Mouse (Mus musculus) cerebellum, adult 9-11 months (tissue): ENCODE data around the gene Hist2h3c1.
A peak's percentile ranks its signal among the peaks of the same experiment; 100 is the strongest.
"Not testable (repeated sequence)": the region's sequence is repeated elsewhere in the genome, so short reads cannot be mapped to it uniquely, and the experiment has no call there.

Experiments
- DNase-seq: peaks from one replicate; pipeline ENCODE4 v3.0.0; 2022

The Hist2h3c1 gene

DNA sequence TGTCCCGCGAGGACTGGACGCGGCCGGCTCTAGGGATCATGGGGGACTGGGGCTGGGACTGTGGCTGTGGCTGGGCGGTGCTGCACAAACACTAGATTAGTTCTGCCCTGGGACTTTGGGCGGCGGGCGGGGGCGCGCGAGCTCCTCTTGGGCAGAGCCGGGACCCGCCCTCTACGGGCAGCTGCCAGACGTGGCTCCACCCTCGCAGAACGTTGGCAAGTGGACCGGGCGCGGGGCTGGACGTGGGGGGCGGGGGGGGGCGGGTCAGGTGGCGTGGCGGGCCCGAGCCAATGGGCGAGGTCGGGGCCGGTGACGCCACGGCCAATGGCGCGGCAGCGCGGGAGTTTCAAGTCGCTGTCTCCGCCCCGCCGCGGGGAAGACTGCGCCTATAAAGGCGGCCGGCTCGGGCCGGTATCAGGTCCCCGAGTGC, at the start of gene Hist2h3c1:
Gene Hist2h3c1, plus strand, starts transcription at position 259 of the 430 bp plus-strand sequence.
- DNase-seq = peak; percentile 29

DNA sequence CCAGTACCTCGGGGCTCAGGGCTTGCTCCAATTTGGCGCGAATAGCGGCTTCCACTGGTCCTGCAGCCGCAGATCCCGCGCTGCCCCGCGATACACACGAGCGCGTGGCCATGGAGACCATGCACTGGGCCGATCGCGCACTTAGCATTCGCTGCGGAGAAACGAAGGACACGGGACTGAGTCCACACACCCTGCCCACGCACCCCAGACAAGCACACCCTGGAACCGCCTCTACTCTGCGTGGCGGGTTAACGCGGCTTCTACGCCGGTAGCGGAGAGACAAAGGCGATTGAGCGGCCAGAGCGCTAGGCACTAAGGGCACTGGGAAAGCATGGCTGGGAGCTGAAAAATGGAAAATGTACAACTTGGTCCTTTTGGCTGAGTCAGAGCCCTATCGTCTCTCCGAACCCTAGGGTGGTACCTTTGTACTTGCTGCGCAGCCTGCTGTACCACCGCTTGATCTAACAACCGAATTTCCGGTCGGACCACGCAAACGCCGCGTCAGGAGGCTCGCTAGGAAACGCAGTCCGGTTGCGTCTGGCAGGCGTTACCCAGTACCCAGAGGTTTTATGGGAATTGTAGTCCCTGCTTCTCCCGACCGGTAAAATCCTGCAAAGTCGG, 49.2 kb upstream of the Hist2h3c1 start:
- DNase-seq = peak; percentile 93

DNA sequence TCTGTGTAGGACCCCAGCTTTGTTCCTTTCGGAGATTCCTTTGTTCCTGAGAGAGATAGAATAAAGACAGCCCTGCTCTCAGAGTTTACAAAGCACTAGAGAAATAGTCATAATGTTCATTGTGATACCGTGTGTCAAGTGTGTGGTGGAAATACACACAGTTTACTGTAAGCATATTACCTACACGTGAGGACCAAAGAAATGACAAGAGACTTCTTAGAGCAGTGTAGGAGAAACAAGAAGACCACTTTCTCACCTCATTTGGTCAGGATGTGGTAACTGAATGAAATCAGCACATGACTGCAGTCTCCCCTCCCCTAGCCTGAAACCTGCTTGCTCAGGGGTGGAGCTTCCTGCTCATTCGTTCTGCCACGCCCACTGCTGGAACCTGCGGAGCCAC, 48.3 kb upstream of the Hist2h3c1 start:
- DNase-seq = no peak

DNA sequence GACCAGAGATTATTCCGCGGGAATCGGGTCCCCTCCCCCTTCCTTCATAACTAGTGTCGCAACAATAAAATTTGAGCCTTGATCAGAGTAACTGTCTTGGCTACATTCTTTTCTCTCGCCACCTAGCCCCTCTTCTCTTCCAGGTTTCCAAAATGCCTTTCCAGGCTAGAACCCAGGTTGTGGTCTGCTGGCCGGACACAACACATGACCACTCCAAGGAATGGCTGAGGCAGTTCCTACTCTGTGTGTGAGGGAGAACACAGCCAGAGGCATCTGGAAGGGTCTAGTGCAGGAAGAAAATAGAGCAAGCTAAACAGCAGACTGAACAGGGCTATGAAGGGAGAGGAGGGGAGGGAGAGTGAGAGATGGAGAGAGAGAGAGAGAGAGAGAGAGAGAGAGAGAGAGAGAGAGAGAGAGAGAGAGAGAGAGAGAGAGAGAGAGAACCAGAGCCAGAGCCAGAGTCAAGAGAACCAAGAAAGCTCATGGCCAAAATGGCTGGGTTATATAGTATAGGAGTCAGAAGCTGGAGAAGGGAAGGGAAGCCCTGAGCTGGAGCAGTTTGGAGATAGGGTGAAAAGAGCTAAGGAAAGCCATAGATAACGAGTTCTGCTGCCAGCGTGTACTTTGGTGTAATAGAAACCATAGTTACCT, 47.8 kb upstream of the Hist2h3c1 start:
- not testable (repeated sequence) for DNase-seq

DNA sequence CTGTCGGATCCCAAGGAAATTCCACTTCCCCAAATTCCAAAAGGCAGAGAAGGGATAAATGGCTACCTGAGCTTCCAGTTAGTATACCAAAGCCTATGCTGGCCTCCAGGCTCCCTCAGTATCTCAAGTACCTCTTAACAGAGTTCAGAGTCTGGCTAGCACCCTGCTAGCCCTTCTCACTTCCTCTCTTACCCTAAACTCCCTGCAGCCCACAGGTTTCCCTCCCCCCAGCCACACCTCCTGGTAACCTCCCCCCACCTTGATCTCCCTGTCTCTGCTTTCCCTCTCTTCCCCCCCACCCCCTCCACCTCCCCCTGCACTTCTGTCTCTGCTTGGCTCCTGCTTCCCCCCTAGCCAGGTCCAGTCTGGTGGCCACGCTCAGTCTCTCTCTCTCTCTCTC, 46.8 kb upstream of the Hist2h3c1 start:
- no peak for DNase-seq

DNA sequence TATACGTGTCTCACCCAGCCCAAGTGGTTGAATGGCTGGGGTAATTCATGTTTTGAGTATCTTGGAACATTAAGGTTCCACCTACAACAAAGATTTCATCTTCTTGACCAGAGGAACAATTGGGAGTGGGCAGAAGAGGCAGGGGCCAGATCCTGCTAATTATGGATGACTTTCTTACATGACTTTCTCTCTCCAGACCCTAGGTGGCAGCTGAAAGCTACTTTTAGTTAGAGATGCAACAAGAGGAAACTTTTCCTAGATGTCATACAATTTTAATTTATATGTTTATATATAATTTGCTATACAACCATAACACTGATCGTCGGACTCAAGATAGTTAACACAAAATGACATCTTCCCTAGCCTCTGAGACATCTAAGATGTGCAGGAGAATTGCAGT, 38.7 kb upstream of the Hist2h3c1 start:
- no peak for DNase-seq

DNA sequence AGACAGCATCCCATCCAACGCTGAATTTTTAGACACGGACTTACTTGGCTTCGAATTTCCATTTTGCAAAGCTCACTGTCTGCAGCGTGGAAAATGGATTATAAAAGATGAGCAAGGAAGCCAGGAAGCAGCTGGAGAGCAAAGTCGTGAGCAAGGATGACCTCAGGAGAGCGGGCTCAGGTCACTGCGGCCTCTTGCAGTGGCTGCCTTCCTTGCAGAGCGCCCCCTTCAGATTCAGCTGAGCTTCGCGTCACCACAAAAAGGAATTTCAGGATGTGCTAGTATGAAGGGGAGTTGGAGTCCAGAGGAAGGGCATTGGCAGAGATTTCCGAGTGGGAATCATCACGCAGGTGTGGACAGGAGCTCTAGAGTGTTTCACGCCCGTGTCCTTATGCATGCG, 37.2 kb upstream of the Hist2h3c1 start:
- DNase-seq = no peak

DNA sequence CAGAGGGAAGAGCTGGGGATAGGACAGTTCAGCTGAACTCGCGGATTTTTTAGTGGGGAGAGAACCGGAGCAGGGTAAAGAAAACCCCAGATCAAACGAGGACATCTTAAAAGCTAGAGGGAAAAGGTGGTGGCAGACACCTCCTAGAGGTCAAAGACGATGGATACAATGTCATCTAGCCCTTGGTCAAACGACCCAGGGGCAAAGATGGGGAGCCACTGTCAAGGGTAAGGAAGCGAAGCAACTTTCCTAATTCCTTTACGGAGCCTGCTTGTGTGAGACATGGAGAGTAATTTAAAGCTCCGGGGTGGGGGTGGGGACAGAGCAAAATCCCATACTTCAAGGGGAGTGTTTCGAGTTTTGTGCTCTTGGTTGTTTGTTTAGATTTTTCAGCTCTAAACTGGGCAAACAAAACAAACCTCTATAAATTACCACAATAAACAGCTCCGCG, 27.3 kb upstream of the Hist2h3c1 start:
- peak; percentile 62 for DNase-seq

DNA sequence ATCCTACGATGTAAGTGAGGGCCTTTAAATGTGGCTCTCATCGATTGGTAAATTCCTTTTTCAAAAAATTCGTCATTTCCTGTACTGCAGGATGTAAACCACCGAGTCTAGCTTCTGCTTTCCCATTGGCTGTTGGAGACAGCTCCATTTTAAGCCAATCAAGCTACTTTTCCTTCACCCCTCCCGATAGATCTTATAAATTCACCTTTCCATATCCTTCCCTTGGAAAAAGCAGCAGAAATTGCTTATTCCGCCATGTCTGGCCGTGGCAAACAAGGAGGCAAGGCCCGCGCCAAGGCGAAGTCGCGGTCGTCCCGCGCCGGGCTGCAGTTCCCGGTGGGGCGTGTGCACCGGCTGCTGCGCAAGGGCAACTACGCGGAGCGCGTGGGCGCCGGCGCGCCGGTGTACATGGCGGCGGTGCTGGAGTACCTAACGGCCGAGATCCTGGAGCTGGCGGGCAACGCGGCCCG, 26.8 kb upstream of the Hist2h3c1 start, which contains the start of the genes Bola1 and Hist2h2ab:
Gene Bola1, minus strand, starts transcription at position 49 of the 470 bp plus-strand sequence.
Gene Hist2h2ab, plus strand, starts transcription at position 205 of the 470 bp plus-strand sequence.
- peak; percentile 87 for DNase-seq

DNA sequence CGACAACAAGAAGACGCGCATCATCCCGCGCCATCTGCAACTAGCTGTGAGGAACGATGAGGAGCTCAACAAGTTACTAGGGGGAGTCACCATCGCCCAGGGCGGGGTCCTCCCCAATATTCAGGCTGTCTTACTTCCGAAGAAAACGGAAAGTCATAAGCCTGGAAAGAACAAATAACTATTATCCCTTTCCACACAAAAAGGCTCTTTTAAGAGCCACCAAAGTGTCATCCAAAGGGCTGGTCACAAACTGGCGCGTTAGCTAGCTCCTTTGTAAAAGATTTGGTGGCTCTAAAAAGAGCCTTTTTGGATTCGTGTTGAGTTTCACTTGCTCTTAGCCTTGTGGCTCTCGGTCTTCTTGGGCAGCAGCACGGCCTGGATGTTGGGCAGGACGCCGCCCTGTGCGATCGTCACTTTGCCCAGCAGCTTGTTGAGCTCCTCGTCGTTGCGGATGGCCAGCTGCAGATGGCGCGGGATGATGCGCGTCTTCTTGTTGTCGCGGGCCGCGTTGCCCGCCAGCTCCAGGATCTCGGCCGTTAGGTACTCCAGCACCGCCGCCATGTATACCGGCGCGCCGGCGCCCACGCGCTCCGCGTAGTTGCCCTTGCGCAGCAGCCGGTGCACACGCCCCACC, 26.2 kb upstream of the Hist2h3c1 start:
- DNase-seq = not testable (repeated sequence)

DNA sequence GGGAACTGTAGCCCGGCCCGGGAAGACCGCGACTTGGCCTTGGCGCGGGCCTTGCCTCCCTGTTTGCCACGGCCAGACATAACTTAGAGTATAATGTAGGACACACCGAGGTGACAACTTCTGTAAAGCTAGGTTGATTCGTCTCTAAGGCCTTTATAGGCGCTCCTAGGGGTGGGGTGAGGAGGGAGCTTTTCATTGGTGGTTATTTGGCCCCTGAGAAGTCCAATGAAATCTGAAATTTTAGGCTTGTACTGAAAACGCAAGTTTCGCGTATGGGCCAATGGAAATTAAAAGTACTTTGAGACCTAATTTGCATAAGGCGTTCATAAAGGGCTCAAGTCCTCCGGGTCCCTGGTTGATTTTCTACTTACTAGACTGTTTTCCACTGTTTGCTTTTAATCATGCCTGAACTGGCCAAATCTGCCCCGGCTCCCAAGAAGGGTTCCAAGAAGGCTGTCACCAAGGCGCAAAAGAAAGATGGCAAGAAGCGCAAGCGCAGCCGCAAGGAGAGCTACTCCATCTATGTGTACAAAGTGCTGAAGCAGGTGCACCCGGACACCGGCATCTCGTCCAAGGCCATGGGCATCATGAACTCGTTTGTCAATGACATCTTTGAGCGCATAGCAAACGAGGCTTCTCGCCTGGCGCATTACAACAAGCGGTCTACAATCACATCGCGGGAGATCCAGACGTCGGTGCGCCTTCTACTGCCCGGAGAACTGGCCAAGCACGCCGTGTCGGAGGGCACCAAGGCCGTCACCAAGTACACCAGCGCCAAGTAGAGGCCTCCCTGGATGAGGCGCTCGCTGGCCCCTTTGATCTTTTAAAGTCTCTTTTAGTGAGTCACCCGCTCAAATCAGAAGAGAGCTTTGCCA, 25.5 kb upstream of the Hist2h3c1 start, which contains the start of the genes Hist2h2ac and Hist2h2be:
Gene Hist2h2ac, minus strand, starts transcription at position 116 of the 875 bp plus-strand sequence.
Gene Hist2h2be, plus strand, starts transcription at position 355 of the 875 bp plus-strand sequence.
- DNase-seq = peak; percentile 92

DNA sequence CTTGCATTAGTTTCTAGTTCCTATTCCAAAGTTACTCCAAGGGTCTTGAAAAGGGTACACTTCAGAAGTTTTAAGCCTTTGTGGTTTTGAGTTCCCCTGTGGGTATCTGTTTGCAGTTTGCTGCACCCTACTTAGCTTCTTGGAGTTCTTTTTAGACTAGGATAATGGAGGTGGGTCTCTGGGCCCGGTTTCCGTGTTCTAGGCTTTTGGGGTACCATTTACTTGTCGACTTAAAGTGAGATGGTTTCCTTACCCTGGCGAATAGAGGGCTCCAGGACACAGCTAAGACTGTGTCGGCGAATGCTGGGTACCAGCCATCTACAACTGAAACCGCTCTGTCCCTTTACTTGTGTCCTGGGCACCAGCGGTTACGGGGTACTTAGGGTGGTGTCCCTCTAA, 24.8 kb upstream of the Hist2h3c1 start:
- DNase-seq = peak; percentile 43

DNA sequence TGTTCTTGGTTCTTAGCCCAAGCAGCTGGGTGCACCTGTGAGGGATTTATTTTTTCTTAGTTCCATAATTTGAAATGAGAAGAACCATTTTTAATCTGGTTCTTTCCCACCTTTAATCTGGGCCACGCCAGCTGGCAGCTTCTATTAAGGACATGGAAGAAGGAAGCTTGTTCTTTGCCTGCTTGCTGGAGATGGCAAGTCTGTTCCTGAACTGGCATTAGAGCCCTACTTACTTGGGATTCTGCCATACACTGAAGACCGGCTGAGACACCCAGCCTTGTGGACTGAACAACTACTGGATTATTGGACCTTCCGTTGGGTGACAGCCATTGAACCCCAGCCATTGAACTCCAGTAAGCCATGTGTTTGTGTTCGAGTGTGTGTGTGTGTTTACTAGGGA, 23.7 kb upstream of the Hist2h3c1 start:
- DNase-seq = peak; percentile 52

DNA sequence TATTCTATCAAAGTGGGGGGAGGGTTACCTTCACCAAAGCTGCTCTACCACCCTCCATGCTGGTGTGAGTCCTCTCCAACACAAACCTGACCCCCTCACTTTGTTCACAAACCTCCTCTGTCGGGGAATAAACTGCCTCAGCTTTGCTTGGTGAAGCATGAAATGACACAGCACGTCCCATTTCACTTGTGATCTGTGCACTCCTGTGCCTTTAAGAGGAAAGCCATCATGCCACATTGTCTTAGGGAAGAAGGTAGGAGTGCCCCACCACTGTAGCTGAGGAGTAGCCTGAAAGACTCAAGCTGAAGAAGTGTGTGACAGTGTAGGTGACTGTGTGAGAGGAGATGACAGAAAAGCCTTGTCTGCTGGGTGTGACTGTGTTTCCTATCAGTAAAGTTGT, 21.1 kb upstream of the Hist2h3c1 start:
- no peak for DNase-seq

DNA sequence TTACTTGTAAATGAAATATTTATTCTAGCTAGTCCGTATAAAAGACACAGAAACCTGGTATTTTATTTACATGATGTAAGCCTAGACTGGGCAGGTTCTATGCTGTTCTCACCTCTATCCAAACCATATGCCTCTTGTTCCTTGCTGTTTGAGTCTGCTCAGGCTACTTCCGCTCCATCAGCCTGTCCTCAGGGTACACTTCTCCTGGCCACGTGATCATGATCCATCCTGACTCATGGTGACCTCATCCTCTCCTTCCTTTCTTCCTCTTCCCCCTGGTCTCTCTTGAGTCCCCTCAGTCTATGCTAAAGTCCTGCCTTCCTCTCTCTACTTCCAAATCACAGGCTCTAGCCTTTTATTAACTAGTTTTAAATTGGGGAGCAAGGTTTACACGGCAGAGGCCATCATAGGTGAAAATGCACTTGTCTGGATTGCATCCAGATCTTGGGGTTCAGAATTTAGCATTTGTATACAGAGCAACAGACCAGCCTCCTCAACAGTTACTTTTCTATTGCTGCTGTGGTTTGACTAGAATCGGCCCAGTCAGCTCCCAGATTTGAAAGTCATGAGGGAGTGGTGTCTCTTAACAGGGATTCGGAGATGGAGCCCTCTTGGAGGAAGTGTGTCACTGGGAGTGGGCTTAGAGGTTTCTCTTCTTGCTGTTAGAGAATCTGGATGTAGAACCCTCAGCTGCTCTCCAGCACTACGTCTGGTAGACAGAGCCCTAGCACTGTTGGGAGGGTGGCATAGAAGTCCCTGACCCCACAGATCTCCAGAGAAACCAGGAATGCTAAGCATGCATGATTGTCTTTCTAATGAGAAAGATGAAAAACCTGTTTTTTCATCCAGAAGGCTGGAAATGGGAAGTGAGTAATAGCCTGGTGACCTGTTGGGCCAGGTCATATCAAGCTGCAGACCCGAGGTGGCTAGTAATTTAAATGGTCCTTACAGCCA, 19.5 kb upstream of the Hist2h3c1 start:
- DNase-seq = no peak

DNA sequence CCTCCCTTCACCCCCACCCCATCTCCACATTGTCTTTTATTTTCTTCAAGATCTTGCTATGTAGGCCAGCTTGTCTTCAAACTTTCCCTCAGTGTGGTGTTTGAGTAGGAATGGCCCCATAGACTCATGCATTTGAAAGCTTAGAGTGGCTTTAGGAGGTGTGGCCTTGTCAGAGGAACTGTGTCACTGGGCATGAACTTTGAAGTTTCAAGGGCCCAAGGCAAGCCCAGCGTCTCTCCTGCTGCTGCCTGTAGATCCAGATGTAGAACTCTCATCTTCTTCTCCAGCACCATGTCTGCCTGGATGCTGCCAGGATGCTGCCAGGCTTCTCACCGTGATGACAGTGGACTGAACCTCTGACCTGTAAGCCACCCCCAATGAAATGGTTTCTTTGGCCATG, 17.7 kb upstream of the Hist2h3c1 start:
- no peak for DNase-seq

DNA sequence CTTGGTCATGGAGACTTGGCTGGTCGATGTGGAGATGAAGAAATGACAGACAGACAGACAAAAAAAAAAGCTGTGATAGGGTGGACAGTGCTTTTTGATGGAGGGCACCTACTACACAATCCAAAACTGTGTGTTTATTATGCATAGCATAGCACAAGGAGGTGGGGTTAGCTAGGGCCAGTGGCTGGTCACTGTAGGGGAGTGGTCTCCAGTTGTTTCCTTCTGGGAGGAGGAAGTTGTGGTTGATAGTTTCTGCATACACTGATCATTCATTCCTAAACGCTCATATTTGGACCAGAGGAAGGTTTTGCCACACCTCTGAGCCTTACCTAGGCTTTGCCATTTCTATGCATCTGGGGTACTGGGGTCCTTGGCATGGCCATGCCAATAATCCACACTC, 16.1 kb upstream of the Hist2h3c1 start:
- DNase-seq = no peak

DNA sequence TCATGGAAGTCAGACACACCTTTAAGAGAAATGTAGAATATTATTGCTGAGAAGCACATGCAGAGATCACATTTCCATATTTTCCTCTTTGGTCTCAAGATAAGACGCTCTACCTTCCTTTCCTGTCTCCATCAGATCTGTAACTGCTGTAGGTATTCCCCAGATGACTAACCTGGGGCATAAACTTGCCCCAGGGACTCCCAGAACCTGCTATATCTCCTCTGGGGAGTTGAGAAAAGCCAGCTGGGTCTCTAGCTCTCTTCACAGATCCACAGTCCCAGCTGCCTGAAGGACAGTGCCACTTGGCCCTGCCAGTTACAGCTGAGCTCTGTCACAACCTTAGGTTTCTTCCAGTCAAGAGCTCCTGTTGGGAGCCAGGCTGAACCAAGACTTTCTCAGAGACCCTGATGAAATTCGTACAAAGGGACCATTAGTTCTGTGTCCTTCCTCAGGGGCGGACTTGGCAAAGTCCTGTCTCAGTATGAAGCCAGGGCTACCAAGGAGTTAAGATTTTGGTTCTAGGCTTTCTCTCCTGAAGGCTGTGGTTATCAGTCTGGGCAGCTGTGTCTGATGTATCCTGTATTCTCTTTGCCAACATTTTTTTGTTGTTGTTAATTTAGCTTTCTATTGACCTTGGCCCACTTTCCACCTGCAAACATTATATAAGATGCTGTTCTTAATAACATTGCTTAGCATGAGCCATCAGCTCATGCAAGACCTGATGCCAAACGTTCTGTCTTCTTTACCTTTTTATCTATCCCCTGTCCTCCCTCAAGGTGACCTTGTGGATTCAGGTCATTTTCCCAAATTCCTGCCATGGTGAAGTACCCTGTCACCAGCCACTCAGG, 15.4 kb upstream of the Hist2h3c1 start:
- no peak for DNase-seq

DNA sequence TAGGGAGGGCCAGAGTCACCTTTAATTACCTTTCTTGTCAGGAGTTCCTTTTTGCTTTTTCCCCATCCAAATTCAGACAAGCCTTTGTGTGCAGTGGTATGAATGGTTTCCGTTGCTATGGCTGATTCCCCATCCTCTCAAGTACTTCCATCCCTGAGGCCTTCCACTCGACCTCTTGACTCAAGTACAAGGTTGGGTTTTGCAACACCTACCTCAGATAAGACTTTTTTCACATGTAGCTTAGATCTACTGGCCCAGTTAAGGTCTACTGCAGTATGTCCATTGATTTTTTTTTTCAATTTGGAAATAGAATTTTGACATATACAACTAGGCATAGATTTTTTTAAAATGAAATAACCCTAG, 14.7 kb upstream of the Hist2h3c1 start:
- no peak for DNase-seq

DNA sequence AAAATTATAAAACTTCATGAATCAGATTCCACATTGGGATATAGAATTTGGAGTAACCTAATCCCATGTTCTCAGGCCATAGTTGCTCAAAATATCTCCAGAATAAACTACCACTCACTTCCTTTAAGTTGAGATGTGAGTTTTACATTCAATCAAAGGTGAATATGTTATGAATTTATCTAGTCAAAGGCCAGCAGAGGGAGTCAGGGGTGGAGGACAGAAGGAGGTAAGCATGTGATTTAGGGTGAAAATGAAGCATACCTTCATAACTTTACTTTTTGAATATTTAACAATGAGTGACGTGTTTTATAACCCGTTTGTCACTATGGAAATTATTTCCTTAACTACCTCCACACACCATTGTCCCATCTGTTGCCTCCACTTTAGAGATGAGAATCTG, 11.6 kb upstream of the Hist2h3c1 start:
- DNase-seq = no peak

DNA sequence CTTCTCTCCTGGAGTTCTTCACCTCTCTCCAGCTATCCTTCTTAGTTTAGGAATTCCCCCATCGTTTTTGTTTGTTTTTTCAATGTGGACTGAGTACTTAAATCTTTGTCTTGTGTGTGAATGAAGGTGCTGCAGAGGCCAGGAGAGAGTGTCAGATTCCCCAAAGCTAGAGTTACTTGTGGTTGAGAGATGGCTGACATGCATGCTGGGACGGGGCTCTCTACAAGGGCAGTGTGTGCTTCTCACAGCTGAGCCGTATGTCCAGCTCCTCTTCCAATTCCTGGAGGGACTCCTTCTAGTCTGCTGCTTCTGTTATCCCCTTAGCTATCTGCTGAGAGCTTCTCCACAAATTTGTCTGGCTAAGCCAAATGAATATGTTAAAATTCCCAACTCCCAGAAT, 10.6 kb upstream of the Hist2h3c1 start:
- DNase-seq = no peak
